Mouse (Mus musculus) embryonic fibroblast, embryonic 13.5 days (primary cell): ENCODE results near the gene Olfr846.

Source experiments
- CTCF ChIP-seq: IDR thresholded peaks from 2 replicates; pipeline ENCODE4 v1.5.1; 2011; ENCODE audit warnings: mild to moderate bottlenecking, control low read depth, low read length, moderate library complexity, borderline replicate concordance; ENCODE audit not compliant: insufficient read depth
- POLR2A ChIP-seq: IDR thresholded peaks from 2 replicates; pipeline ENCODE4 v1.6.1; 2011; ENCODE audit warnings: low read depth, mild to moderate bottlenecking, control low read depth, low read length, moderate library complexity

DNA sequence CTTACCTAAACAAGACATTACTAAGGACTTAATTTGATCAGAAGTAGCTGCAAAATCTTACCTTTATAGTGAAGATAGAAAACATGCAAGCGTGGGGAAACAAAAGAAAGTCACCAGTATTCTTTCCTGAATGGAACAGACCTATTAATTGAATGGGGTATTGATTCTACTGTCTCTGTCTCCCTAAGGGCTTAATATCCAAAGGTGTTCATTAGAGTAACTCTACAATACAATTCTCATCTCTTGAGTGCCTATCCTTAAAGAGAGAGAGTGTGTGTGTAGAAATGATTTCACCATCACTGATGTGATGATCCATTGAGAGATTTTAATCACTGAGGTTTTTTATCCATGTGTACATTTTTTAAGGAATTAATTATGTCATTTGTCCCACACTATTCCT is at the start of gene Olfr846:
- TF ChIP-seq CTCF (no peak), POLR2A (no peak)
